Mouse (Mus musculus): Measurements from ENCODE around the gene Grhpr. TPM values are rescaled to one million over a fixed set of nuclear protein-coding genes. Genes with fewer than 3 reads are reported as not detected.
"Not testable (repeated sequence)": the region's sequence is repeated elsewhere in the genome, so short reads cannot be mapped to it uniquely, and the experiment has no call there.

The Grhpr gene
- total RNA-seq, 1 experiment from 2014 or later = 217 TPM

DNA sequence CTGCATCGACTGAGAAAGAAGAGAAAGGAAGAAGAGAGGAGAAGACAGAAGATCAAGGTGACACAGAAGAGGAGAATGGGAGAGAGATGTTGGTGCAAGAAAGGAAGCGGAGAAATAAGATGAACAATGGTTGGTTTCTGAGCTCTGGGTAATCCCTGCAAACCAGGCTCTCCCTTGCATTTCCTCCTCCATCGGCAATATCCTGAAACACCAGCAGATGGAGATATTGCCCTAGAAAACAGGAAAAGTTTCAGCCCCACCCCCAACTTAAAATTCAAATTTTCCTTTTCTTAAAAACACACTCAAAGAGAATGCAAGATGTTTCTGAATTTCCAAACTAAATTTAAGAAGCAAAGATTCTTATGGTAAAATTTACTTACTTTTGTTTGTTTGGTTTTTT is 34.4 kb downstream of the Grhpr start:
- DNase-seq = no peak

DNA sequence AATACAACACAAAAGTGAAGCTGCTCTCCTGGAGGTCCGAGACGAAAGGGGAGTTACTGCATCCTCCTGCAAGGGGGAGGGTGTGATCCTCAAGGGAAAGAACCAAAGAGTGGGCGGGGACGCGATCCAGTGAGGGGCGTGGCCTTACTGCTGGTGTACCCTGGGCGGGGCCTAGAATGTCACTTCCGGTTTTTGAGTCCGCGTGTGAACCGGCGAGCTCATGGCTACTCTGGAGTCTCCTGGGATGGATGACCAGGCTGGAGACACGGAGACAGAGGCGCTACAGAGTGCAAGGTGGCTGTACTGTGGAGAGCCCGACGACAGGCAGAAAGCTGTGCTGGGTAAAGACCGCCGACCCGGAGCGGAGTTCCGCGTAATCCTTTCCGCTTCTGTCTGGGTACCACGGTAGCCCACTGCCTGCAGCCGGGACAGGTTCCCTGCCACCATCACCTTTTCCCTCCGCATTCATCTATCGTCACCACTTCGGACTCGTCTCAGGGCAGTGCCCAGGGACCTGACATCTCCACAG is 37.3 kb downstream of the Grhpr start, which contains the start of gene Polr1e:
TSS of gene Polr1e (plus strand) at position 132 of the 529 bp plus-strand sequence.
- DNase-seq = peak; percentile 92

- no peak for DNase-seq
Observed at GRCm38 (mm10) chr4:45019009-45019408, 37.8 kb downstream of the Grhpr start.

GRCm38 (mm10) chr4:45026459-45026858 is 45.3 kb downstream of the Grhpr start:
- no peak for DNase-seq

DNA sequence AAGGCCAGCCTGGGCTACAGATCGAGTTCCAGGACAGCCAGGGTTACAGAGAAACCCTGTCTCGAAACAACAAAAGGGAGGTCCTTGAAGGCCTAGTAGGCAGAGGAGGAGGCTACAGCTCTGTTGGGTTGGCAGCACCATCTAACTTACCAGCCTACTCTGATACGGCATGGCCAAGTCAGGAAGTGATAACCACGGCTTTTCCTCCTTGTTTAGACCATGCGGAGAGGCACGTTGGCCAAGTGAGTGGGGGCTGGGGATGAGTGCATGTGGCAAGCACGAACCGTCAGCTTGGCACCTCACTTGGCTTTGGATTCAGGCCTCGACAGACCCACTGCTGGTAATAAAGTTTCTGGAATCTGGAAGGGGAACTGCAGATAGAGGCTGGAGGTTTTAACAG is 51.4 kb downstream of the Grhpr start:
- no peak for DNase-seq

DNA sequence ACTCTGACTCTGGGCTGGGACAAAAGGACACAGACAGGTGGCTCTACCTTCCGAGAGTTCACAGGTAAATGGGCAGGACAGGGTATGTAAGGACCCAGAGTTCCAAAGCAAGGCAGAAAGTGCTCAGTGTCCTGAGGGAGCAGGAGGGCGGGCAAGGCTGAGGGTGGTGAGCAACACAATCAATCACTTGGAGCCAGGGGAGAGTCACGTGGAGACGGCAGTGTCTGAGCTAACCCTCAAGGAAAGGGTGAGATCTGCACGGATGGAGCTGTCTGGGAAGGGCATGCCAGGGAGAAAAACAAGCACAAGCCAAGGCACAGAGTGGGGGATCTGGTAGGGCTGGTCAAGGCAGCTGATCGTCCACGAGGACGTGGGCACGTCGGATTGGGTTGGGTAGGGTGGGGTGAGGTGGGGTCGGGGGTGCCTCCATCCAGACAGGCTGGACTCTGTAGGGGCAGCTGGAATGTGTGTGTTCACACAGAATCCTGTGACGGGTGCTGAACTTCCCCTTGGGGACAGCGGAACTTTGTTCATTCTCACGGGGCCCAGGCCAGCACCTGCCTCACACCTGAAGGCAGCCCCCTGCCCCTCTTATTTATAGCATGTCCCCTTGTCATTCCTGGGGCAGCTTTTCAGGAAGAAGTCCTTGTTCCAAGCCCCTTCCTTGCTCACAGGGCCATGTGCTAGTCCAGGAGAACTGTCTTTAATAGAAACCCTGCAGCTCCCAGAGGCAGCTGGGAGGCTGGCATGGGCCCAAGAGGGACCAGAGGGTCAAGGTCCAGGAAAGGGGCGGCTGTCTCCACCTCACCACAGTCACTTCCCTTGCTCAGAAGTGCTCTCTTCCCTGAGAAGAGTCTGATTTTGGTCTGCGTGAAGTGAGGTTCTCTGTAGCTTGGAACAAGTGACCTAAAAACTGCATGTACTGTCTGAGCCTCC is 53.8 kb downstream of the Grhpr start:
- DNase-seq = peak; percentile 72

DNA sequence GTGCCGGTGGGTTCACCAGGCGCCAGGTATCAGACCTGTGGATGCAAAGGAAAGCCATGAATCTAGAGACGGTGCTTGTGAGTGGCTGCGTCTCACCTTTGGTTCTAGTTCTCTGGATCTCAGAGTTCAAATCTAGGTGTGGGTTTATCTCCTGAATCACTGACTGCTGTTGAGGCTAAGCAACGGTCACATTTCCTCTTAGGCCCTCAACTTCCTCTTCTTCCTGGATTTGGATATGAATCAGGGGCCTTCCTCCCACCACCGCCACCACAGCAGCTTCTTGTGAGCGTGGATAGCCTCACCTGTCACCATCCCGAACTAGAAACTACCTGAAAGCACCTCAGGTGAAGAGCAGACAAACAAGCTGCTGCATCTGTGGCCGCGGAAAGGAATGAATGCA is 54.9 kb downstream of the Grhpr start:
- DNase-seq = no peak

- no peak for DNase-seq
Observed at GRCm38 (mm10) chr4:45036571-45036970, 55.4 kb downstream of the Grhpr start.

- DNase-seq = no peak
Observed at GRCm38 (mm10) chr4:45037455-45038410, 56.5 kb downstream of the Grhpr start.

DNA sequence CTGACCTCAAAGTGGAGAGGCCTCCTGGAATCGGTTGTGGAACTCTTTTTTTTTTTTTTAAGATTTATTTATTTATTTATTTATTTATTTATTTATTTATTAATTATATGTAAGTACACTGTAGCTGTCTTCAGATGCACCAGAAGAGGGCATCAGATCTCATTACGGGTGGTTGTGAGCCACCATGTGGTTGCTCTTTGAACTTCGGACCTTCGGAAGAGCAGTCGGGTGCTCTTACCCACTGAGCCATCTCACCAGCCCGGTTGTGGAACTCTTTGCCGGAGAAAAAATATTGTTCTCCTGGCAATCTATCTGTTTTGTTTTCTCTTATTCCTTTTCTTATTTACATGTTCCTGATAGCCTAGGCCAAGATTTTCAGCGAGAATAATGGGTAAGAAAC is 57.7 kb downstream of the Grhpr start:
- DNase-seq = not testable (repeated sequence)

- not testable (repeated sequence) for DNase-seq
Observed at GRCm38 (mm10) chr4:45039546-45039945, 58.4 kb downstream of the Grhpr start.

Other genes starting within 250 kb of the Grhpr start
- gene Zcchc7, start 225.5 kb upstream of the Grhpr start, total RNA-seq (2021) = 61.2 and 71.2 TPM in 2 replicates
- 12.8 and 15.3 TPM in 2 replicates for gene Zbtb5, start 31.0 kb downstream of the Grhpr start, total RNA-seq (2021)
- gene Polr1e, start 37.2 kb downstream of the Grhpr start, total RNA-seq (2021) = 13.1 and 14.3 TPM in 2 replicates
- 6.9 and 12.5 TPM in 2 replicates for gene Fbxo10, start 103.2 kb downstream of the Grhpr start, total RNA-seq (2021)
- gene Tomm5, start 126.7 kb downstream of the Grhpr start, total RNA-seq (2021) = 84.1 and 86.5 TPM in 2 replicates
- gene Frmpd1, start 203.5 kb downstream of the Grhpr start, total RNA-seq (2021) = 3.7 and 7.2 TPM in 2 replicates

All from adrenal gland, postnatal 25 days (tissue).